8 mouse cellular contexts compared by ENCODE assay signal in genomic region chr12:17267316-17267715, GRCm38 (mm10). TPM values are rescaled to one million over a fixed set of nuclear protein-coding genes. Genes with fewer than 3 reads are reported as not detected.
A peak's percentile ranks its signal among the peaks of the same experiment; 100 is the strongest.
DNase-seq lines count a peak whose midpoint lies in the region; ATAC-seq and TF ChIP-seq lines count a peak whose summit lies in the region.

No protein-coding gene starts in this region.

- no peak for ATAC-seq in midbrain, embryonic 16.5 days

- H3K4me2 ChIP-seq in midbrain, embryonic 16.5 days (ENCODE audit: low read length) = peak overlapping the region; percentile 84

- 8% methylated on average over 4 of the region's 4 CpGs for WGBS in heart, adult 2 months
- WGBS in embryonic facial prominence, embryonic 10.5 days = 27% methylated on average over 4 of the region's 4 CpGs
- 8% methylated on average over 4 of the region's 4 CpGs for WGBS in midbrain, embryonic 16.5 days

- TF ChIP-seq EP300 in heart, adult 2 months (IDR thresholded peaks at IDR 0.05; ENCODE audit: insufficient read depth, low read depth, low read length) = no peak

- intact Hi-C loops in heart, adult 2 months (cut with DNase I) = loop anchor here (5.0 kb wide), 2 partner anchors 80 to 280 kb away; partner anchors contain the start of gene Nol10
- intact Hi-C loops in heart, postnatal 36 days (cut with DNase I) = loop anchor here (10.0 kb wide), 2 partner anchors 277 to 673 kb away; partner anchors contain the start of gene Odc1

- H3K9me3 ChIP-seq in embryonic facial prominence, embryonic 10.5 days = no peaks in the 10 kb centered on the region
- no peaks in the 10 kb centered on the region for H3K9me3 ChIP-seq in midbrain, embryonic 16.5 days (replicated peaks; ENCODE audit: control insufficient read depth, low read length, poor library complexity, severe bottlenecking)

- peaks cover 2% of the 10 kb centered on the region; the same call in 1 of the 2 replicates for H3K79me2 ChIP-seq in heart, adult 2 months (replicated peaks; ENCODE audit: control insufficient read depth, insufficient read depth, low read length)

- TF ChIP-seq CTCF in heart, adult 2 months (IDR thresholded peaks at IDR 0.05) = no peak
- TF ChIP-seq CTCF in layer of hippocampus, adult 2 months (conservative IDR thresholded peaks at IDR 0.05) = no peak

- peak overlapping the region; percentile 93 for H3K4me3 ChIP-seq in heart, adult 2 months
- peak overlapping the region; percentile 97 for H3K4me3 ChIP-seq in embryonic facial prominence, embryonic 10.5 days
- peak overlapping the region; percentile 96 for H3K4me3 ChIP-seq in layer of hippocampus, adult 2 months
- peak overlapping the region; percentile 92 for H3K4me3 ChIP-seq in midbrain, embryonic 16.5 days (ENCODE audit: low read depth, low read length)

- H3K4me1 ChIP-seq in heart, adult 2 months (ENCODE audit: control insufficient read depth, insufficient read depth, low read length) = peaks cover 15% of the 10 kb centered on the region
- H3K4me1 ChIP-seq in embryonic facial prominence, embryonic 10.5 days = peaks cover 25% of the 10 kb centered on the region
- peaks cover 31% of the 10 kb centered on the region for H3K4me1 ChIP-seq in midbrain, embryonic 16.5 days (ENCODE audit: control insufficient read depth, insufficient read depth, low read length)

- H3K27ac ChIP-seq in heart, adult 2 months = peak overlapping the region; percentile 69
- peak overlapping the region; percentile 94 for H3K27ac ChIP-seq in embryonic facial prominence, embryonic 10.5 days (replicated peaks)
- H3K27ac ChIP-seq in layer of hippocampus, adult 2 months = peak overlapping the region; percentile 92
- H3K27ac ChIP-seq in midbrain, embryonic 16.5 days (ENCODE audit: low read length) = no peak overlapping the region; the same call in 1 of the 2 replicates

- no peak for DNase-seq in heart, adult 2 months
- no peak for DNase-seq in heart, postnatal 36 days
- peak; percentile 35 for DNase-seq in A20 (ENCODE audit: low read depth, low spot score)
- DNase-seq in embryonic facial prominence, embryonic 10.5 days (ENCODE audit: low spot score) = no peak
- DNase-seq in layer of hippocampus, adult 2 months (ENCODE audit: low spot score in 2 of 2) = peak; percentile 71 to 74
- no peak for DNase-seq in frontal cortex, postnatal 25 days (ENCODE audit: low spot score in 2 of 2)
- no peak for DNase-seq in thymus, postnatal 0 days (ENCODE audit: low spot score)

- no peak for TF ChIP-seq POLR2A in heart, adult 2 months (IDR thresholded peaks at IDR 0.05; ENCODE audit: insufficient read depth, low read depth, low read length)

- H3K27me3 ChIP-seq in heart, adult 2 months (ENCODE audit: control insufficient read depth, insufficient read depth, low read length) = no peaks in the 10 kb centered on the region
- H3K27me3 ChIP-seq in embryonic facial prominence, embryonic 10.5 days (replicated peaks; ENCODE audit: low read depth, poor library complexity, severe bottlenecking) = no peaks in the 10 kb centered on the region
- H3K27me3 ChIP-seq in midbrain, embryonic 16.5 days (ENCODE audit: control insufficient read depth, insufficient read depth, low read depth, low read length) = no peaks in the 10 kb centered on the region

- 0 out of 2 replicates have a peak overlapping the region, but pooled peaks have one; percentile 15 for H3K9ac ChIP-seq in heart, adult 2 months (ENCODE audit: low read depth, low read length)
- peak overlapping the region; percentile 90 for H3K9ac ChIP-seq in midbrain, embryonic 16.5 days (ENCODE audit: low read depth, low read length)

- peaks cover 10% of the 10 kb centered on the region for H3K36me3 ChIP-seq in heart, adult 2 months (ENCODE audit: control insufficient read depth, insufficient read depth, low read length)
- H3K36me3 ChIP-seq in embryonic facial prominence, embryonic 10.5 days (replicated peaks) = peaks cover 42% of the 10 kb centered on the region
- peaks cover 13% of the 10 kb centered on the region for H3K36me3 ChIP-seq in midbrain, embryonic 16.5 days (ENCODE audit: control insufficient read depth, insufficient read depth, low read length)

RNA-seq across cellular contexts. Expression of gene Pdia6, which starts 1.0 kb away (rescaled TPM):
- 100 to 1,000 TPM; 106 to 122 TPM for total RNA-seq in heart, adult 2 months (2021)
- 36.2 and 65.7 TPM in 2 replicates for polyA plus RNA-seq in heart, adult 2 months (2012; rRNA removed)
- total RNA-seq in heart, postnatal 36 days (2021) = 100 to 1,000 TPM in 1 of 2 experiments, 10 to 100 TPM in 1; 98.3 to 112 TPM
- 625 and 652 TPM in 2 replicates for polyA plus RNA-seq in embryonic facial prominence, embryonic 10.5 days (2016; fragmentation: Nextera tagmentation; extraction: Ambion mirVana)
- total RNA-seq in layer of hippocampus, adult 2 months (2021) = 100 to 1,000 TPM; 122 to 139 TPM
- 273 and 301 TPM in 2 replicates for polyA plus RNA-seq in midbrain, embryonic 16.5 days (2015; fragmentation: Nextera tagmentation; extraction: Ambion mirVana)
- polyA plus RNA-seq in thymus, postnatal 0 days (2015; fragmentation: Nextera tagmentation; extraction: Ambion mirVana) = 181 and 236 TPM in 2 replicates

Comparison
In these comparisons a context has a peak if more than half of its experiments do, and no peak if none do; other contexts are left out.
1. DNase-seq: peak in A20 (single experiment) and layer of hippocampus, adult 2 months (2 of 2); none in heart, adult 2 months (0 of 2), heart, postnatal 36 days (0 of 2), embryonic facial prominence, embryonic 10.5 days (single experiment), frontal cortex, postnatal 25 days (0 of 2) and thymus, postnatal 0 days (single experiment).
2. Peak in every context shown above with its lines, with median percentiles within 50 percentile points of each other: H3K4me3 ChIP-seq.